Mouse (Mus musculus) kidney, postnatal 36 days (tissue): ENCODE measurements at regions not wholly inside any gene's neighbourhood (a gene's known extent, or its start where the extent isn't known, plus 50 kb on each side); places are given as distances from the start of the nearest gene placed in this dataset.

Experiments
- DNase-seq, 2 experiments: peaks; one replicate each; pipeline ENCODE4 v3.0.0; 2021 to 2022; ENCODE audit warnings: mixed read lengths in 2 of 2

DNA sequence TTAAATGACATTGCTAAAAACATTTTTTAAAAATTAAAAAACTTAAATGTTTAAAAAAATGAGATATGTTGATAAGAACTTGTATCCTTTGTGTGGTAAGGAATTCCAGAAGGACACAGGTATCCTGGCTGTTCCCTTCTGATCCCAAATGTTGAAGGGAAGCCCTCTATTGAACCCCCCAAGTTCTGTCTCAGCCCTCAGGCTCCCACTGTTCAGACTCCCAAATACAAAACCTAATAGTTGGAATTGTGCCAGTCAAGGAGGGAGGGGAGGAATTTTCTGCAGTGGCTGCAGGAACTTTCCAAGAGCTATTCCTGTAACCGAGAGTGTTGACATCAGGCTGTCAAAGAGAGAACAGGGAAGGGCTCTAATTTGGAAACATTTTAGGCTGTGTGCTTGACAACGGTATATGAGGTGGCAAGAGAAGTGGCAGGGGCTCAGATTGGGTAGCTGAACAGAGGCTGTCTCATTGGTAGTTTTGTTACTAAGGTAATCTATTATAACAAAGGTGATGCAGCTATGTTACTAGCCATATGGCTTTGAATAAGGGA is 843.8 kb upstream of the A1bg start:
- DNase-seq, result no peak

DNA sequence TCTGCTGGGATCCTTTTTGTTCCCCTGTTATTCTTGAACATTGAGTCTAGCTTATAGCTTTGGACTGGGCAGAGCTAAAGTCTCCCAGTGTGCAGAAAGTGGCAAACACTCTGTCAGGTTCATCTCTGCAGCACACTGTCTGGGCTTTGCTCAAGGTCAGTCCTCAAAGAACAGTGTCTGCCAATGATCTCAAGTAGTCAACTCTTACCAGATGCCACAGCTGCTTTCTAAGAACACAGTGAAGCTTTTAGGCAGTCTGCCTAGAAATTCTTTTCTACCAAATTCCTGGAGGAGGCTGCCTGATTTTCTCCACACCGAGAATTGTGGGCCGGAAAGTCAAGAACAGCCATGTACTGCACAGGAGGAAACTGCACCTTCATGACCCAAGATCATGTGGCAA is 831.0 kb upstream of the A1bg start:
- no peak for DNase-seq

- no peak for DNase-seq
Observed at GRCm38 (mm10) chr15:61723696-61724095, 800.9 kb upstream of the A1bg start.

DNA sequence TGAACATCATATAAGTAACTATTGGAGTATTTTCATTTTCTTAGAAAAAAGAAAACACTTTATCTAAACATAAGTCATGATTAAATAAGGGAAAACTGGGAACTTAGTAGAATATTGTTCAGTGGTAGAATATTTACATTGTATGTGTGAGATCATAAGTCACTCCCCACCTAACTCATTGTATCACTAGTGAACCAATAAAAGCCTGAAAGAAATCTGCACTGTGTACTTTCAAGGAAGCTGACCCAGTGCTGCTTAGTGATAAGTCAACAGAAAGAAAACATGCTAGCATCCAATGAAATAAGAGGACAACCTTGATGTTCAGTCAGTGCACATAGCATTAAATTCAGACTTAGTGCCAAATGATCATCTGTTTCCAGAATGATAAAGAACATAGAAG is 795.7 kb upstream of the A1bg start:
- no peak for DNase-seq

- no peak for DNase-seq
Observed at GRCm38 (mm10) chr15:61717216-61717615, 794.4 kb upstream of the A1bg start.

- no peak for DNase-seq
Observed at GRCm38 (mm10) chr15:61713953-61714352, 791.1 kb upstream of the A1bg start.

DNA sequence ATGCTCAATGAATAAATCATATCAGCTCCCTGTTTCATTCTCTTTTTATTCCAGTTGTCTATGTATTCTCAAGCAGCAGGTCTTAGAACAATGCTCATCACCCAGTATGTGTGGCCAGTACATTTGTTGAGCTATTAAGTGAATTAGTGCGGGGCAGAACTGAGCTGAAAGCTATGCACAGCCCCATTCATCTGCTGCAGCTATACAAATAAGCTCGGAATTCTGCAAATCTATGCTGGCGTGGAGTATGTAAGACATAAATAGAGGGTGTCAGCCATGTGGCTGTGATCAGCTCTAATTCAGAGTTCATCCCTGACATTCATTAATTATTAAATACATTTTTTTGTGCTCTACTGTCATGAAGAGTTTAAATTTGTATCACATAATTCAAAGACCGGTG is 786.1 kb upstream of the A1bg start:
- DNase-seq, result no peak

- DNase-seq, result peak; percentile 41 to 45
Observed at GRCm38 (mm10) chr15:61707952-61708351, 785.1 kb upstream of the A1bg start.

DNA sequence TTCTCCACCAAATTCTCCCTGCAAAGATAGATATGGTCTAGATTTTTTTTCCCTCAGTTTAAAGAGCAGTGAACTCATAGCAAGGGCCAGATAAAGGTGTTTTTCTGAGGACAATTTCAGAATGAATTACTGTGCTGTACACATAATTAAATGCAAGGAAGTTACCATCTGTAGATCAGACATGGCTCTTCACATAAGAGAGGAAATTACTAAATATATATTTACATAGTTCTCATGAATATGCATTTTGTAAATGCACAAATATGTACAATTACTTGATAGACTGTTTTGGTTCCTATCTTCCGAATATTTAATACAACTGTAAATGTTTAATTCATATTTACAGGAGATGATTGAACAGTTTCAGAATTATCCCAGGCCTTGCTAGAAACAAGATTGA is 769.9 kb upstream of the A1bg start:
- DNase-seq, result no peak

DNA sequence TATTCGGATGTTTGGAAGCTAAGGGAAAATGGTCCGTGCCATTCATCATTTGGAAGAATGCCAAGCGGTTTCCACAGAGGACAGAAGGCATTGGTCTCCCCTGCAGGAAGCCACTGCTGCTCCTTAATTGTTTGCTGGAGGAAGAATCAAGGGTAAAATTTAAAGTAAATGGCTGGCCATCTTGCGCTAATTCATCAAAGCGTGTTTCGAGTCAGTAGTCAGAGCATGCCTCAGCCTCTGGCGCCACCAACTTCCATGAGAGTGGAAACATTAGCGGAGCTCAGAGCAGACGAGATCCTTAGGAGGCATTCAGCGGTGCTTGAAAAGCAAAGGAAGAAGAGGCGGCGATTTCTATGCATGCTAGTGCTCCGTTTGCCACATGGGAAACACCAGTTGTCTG is 767.6 kb upstream of the A1bg start:
- DNase-seq, result no peak

GRCm38 (mm10) chr15:61689776-61690397 is 767.1 kb upstream of the A1bg start:
- no peak for DNase-seq

DNA sequence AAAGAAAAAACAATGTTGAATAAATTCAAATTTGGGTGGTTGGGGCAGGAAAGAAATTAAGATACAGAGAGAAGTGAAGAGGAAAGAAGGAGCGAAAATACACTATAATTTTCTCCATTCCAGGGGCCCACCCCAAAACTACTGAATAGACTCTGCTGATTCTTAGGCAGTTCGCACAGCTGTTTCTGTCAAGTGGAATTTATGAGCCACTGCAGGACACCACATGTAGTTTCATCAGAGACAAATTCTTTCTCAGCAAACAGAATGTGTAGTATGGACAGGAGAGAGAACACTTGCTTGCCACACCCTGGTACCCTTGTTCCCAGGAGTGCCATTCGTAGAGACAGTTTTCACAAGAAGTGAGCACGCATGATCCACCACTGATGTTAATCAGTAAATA is 760.2 kb upstream of the A1bg start:
- DNase-seq, result no peak

- DNase-seq, result no peak
Observed at GRCm38 (mm10) chr15:61670556-61670955, 747.7 kb upstream of the A1bg start.

DNA sequence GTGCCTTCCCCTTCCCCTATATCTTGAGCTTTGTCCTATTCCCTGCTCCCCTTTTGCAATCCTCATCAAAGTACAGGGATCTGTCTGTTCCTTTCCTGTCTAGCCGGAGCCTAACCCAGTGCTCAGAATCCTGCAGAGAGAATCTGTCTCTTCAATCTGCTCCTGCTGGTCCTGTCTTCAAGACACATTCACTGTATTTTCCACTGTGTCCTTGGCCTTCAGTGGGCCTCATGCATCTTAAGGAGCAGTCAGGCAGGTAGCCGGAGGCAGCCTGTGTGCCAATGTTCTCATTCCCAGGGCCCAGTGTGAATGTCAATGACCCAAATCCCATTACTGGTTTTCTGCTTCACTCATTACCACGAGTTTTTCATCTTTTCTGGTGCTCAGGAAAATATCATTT is 737.8 kb upstream of the A1bg start:
- peak in 1 of 2 experiments; percentile 28 for DNase-seq

GRCm38 (mm10) chr15:61656951-61657350 is 734.1 kb upstream of the A1bg start:
- DNase-seq, result no peak

GRCm38 (mm10) chr15:61654846-61655245 is 732.0 kb upstream of the A1bg start:
- no peak for DNase-seq

- DNase-seq, result peak in 1 of 2 experiments; percentile 3
Observed at GRCm38 (mm10) chr15:61653853-61654252, 731.0 kb upstream of the A1bg start.

- DNase-seq, result no peak
Observed at GRCm38 (mm10) chr15:61618638-61619500, 696.1 kb upstream of the A1bg start.

DNA sequence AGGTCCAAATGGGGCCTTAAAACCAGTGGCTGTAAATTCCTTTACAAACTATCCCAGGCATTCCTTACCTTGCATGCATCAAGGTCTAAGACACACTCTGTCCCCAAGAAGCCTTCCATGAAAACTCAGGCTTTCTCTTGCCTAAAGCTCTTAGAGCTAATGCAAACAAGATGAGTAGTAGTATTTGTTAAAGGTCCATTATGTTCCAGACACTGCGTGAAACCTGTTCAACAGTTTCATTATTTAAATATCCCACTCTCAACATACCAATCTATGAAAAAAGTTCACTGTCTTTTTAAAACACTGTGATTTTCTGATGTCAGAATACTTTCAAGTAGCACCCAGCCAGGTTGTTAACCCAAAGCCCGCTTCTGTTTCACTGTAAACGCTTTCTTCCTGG is 687.9 kb upstream of the A1bg start:
- no peak for DNase-seq

- no peak for DNase-seq
Observed at GRCm38 (mm10) chr15:61609656-61610055, 686.8 kb upstream of the A1bg start.

- peak in 1 of 2 experiments; percentile 3 for DNase-seq
Observed at GRCm38 (mm10) chr15:61608301-61608731, 685.5 kb upstream of the A1bg start.

- no peak for DNase-seq
Observed at GRCm38 (mm10) chr15:61599734-61600133, 676.9 kb upstream of the A1bg start.

- DNase-seq, result no peak
Observed at GRCm38 (mm10) chr15:61596318-61596717, 673.5 kb upstream of the A1bg start.

GRCm38 (mm10) chr15:61588956-61589355 is 666.1 kb upstream of the A1bg start:
- DNase-seq, result no peak
